Mouse (Mus musculus) lung, adult 2 months (tissue): ENCODE data around the gene Nt5c3.

Experiments
- CTCF ChIP-seq: fragments of 200-500 bp; IDR thresholded peaks from 2 replicates; pipeline ENCODE4 v1.5.1; 2011; ENCODE audit warnings: mild to moderate bottlenecking, low read length, control low read depth; ENCODE audit not compliant: insufficient read depth
- POLR2A ChIP-seq: fragments of 200-500 bp; IDR thresholded peaks from 2 replicates; pipeline ENCODE4 v1.6.1; 2011; ENCODE audit warnings: low read depth, mild to moderate bottlenecking, control low read depth, low read length, borderline replicate concordance; ENCODE audit errors: extremely low read depth

GRCm38 (mm10) chr6:56931648-56932415, 8.1 kb upstream of the Nt5c3 start:
- TF ChIP-seq POLR2A (no peak), CTCF (no peak)
